Mouse (Mus musculus): ENCODE measurements at regions not wholly inside any gene's neighbourhood (a gene's known extent, or its start where the extent isn't known, plus 50 kb on each side); places are given as distances from the start of the nearest gene placed in this dataset.

DNA sequence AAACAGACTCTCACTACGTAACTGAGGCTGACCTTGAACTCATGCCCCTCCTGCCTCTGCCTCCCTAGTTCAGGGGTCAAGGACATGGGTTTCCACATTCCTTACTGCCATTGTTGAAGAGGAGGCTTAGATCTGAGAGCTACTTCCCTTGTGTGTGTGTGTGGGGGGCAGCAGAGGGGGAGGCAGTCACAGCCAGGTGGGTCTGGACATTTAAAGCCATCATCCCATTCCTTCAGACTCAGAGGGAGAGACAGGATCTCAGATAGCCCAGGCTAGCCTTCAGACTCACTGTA, 114.5 kb upstream of the Med13l start:
- no peak for TF ChIP-seq POLR2A (IDR thresholded peaks at IDR 0.05; ENCODE audit: borderline replicate concordance, extremely low read depth, insufficient read depth, insufficient read length)
- H3K4me2 ChIP-seq (replicated peaks; ENCODE audit: low read depth, low read length, severe bottlenecking) = no peak overlapping the region
- H3K27me3 ChIP-seq (ENCODE audit: control insufficient read depth, insufficient read depth, low read length) = no peaks in the 10 kb centered on the region
- no peak overlapping the region for H3K4me3 ChIP-seq (replicated peaks; ENCODE audit: low read length)
- DNase-seq (ENCODE audit: low spot score) = no peak
- ATAC-seq (ENCODE audit: low FRiP score, low read depth) = no peak
- no peak overlapping the region for H3K9ac ChIP-seq (ENCODE audit: low read depth, low read length, severe bottlenecking)
- no peak overlapping the region for H3K27ac ChIP-seq (replicated peaks; ENCODE audit: low read depth, low read length)
- H3K9me3 ChIP-seq (ENCODE audit: control insufficient read depth, low read length) = no peaks in the 10 kb centered on the region
- 91% methylated on average over 1 of the region's 1 CpGs for WGBS
- no peaks in the 10 kb centered on the region for H3K36me3 ChIP-seq (ENCODE audit: control insufficient read depth, insufficient read depth, low read length)
- H3K4me1 ChIP-seq (ENCODE audit: control insufficient read depth, insufficient read depth, low read length) = no peaks in the 10 kb centered on the region

DNA sequence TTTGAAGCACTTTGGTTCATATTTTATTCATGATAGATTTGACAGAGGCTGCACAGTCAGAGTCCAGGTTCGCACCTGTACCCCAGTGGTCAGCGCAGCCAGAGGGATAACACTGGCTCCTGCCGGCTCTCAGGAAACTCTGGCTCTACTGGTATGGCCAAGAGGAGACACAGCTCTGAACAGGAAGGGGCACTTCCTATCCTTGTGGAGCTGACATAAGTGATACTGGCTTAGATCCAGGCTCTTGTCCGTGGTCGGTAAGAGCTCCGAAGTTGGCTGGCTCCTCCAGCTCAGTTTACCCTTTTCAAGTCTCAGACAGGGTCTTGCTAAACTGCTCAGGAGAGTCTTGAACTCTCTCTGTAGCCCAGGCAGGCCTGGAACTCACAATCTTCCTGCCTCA, 113.6 kb upstream of the Med13l start:
- Histone ChIP-seq H3K9ac (ENCODE audit: low read depth, low read length, severe bottlenecking) (no peak overlapping the region), H3K9me3 (ENCODE audit: control insufficient read depth, low read length) (no peaks in the 10 kb centered on the region), H3K27ac (replicated peaks; ENCODE audit: low read depth, low read length) (no peak overlapping the region), H3K4me1 (ENCODE audit: control insufficient read depth, insufficient read depth, low read length) (no peaks in the 10 kb centered on the region), H3K36me3 (ENCODE audit: control insufficient read depth, insufficient read depth, low read length) (no peaks in the 10 kb centered on the region), H3K4me3 (replicated peaks; ENCODE audit: low read length) (no peak overlapping the region), H3K4me2 (replicated peaks; ENCODE audit: low read depth, low read length, severe bottlenecking) (no peak overlapping the region), H3K27me3 (ENCODE audit: control insufficient read depth, insufficient read depth, low read length) (no peaks in the 10 kb centered on the region)
- TF ChIP-seq POLR2A (IDR thresholded peaks at IDR 0.05; ENCODE audit: borderline replicate concordance, extremely low read depth, insufficient read depth, insufficient read length) = no peak
- 79% methylated on average over 6 of the region's 6 CpGs for WGBS
- no peak for DNase-seq (ENCODE audit: low spot score)
- ATAC-seq (ENCODE audit: low FRiP score, low read depth) = no peak

DNA sequence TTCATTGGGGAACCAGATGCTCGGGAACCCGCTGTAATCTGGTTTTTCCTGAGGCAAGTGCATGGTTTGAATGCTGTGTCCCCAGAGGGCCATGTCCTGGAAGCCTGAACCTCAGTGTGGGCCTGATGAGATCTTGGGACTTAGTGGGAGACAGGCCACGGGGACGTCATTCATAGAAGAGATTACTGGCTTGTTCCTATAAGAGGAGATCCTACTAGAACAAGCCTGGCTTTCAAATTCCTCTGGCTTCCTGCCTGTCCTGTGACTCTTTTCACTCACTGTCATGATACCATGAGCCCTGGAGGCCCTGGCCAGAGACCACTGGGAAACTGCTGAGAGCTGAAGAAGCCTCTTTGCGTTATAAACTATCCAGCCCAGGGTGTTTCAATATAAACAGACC, 113.1 kb upstream of the Med13l start:
- ATAC-seq (ENCODE audit: low FRiP score, low read depth) (no peak), DNase-seq (ENCODE audit: low spot score) (no peak)
- 56% methylated on average over 5 of the region's 5 CpGs for WGBS
- Histone ChIP-seq H3K27me3 (ENCODE audit: control insufficient read depth, insufficient read depth, low read length) (no peaks in the 10 kb centered on the region), H3K4me3 (replicated peaks; ENCODE audit: low read length) (no peak overlapping the region), H3K27ac (replicated peaks; ENCODE audit: low read depth, low read length) (no peak overlapping the region), H3K36me3 (ENCODE audit: control insufficient read depth, insufficient read depth, low read length) (no peaks in the 10 kb centered on the region), H3K4me2 (replicated peaks; ENCODE audit: low read depth, low read length, severe bottlenecking) (no peak overlapping the region), H3K9ac (ENCODE audit: low read depth, low read length, severe bottlenecking) (no peak overlapping the region), H3K9me3 (ENCODE audit: control insufficient read depth, low read length) (no peaks in the 10 kb centered on the region), H3K4me1 (ENCODE audit: control insufficient read depth, insufficient read depth, low read length) (no peaks in the 10 kb centered on the region)
- TF ChIP-seq POLR2A (IDR thresholded peaks at IDR 0.05; ENCODE audit: borderline replicate concordance, extremely low read depth, insufficient read depth, insufficient read length) = no peak

DNA sequence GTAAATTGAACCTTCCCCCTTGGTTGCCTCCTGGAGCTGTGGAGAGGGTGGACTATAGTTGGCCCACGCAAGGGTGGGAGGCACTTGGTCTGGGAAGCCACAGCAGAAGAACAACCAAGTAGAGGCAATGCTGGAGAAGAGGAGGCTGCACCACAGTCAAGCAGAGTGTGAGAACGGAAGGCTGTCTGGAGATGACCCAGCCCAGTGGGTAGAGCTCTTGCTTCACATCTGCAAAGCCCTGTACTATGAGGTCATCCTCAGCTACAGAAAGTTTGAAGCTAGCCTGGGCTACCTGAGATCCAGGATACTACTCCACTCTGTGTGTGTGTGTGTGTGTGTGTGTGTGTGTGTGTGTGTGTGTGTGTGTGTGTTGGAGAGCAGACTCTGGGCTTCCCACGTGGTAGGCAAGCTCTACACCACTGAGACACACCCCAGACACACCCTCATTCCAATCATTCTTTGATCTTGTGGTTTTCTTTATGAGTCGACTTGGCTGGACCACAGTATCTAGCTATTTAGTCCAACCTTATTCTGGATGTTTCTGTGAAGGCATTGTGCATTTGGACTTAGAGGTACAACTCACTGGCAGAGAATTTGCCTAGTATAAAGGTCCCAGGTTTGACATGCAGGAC, 111.5 kb upstream of the Med13l start:
- no peak overlapping the region for H3K27ac ChIP-seq (replicated peaks; ENCODE audit: low read depth, low read length)
- WGBS = 56% methylated on average over 4 of the region's 4 CpGs
- H3K4me3 ChIP-seq (replicated peaks; ENCODE audit: low read length) = no peak overlapping the region
- no peaks in the 10 kb centered on the region for H3K27me3 ChIP-seq (ENCODE audit: control insufficient read depth, insufficient read depth, low read length)
- no peaks in the 10 kb centered on the region for H3K36me3 ChIP-seq (ENCODE audit: control insufficient read depth, insufficient read depth, low read length)
- DNase-seq (ENCODE audit: low spot score) (peak; percentile 47), ATAC-seq (ENCODE audit: low FRiP score, low read depth) (no peak)
- TF ChIP-seq POLR2A (IDR thresholded peaks at IDR 0.05; ENCODE audit: borderline replicate concordance, extremely low read depth, insufficient read depth, insufficient read length) = no peak
- H3K9me3 ChIP-seq (ENCODE audit: control insufficient read depth, low read length) = no peaks in the 10 kb centered on the region
- no peak overlapping the region for H3K4me2 ChIP-seq (replicated peaks; ENCODE audit: low read depth, low read length, severe bottlenecking)
- no peaks in the 10 kb centered on the region for H3K4me1 ChIP-seq (ENCODE audit: control insufficient read depth, insufficient read depth, low read length)
- H3K9ac ChIP-seq (ENCODE audit: low read depth, low read length, severe bottlenecking) = no peak overlapping the region

GRCm38 (mm10) chr5:118449893-118450292, 110.6 kb upstream of the Med13l start:
- Histone ChIP-seq H3K4me1 (ENCODE audit: control insufficient read depth, insufficient read depth, low read length) (no peaks in the 10 kb centered on the region), H3K27ac (replicated peaks; ENCODE audit: low read depth, low read length) (no peak overlapping the region), H3K4me3 (replicated peaks; ENCODE audit: low read length) (no peak overlapping the region), H3K9ac (ENCODE audit: low read depth, low read length, severe bottlenecking) (no peak overlapping the region), H3K4me2 (replicated peaks; ENCODE audit: low read depth, low read length, severe bottlenecking) (no peak overlapping the region), H3K9me3 (ENCODE audit: control insufficient read depth, low read length) (no peaks in the 10 kb centered on the region), H3K36me3 (ENCODE audit: control insufficient read depth, insufficient read depth, low read length) (no peaks in the 10 kb centered on the region), H3K27me3 (ENCODE audit: control insufficient read depth, insufficient read depth, low read length) (no peaks in the 10 kb centered on the region)
- 87% methylated on average over 4 of the region's 4 CpGs for WGBS
- TF ChIP-seq POLR2A (IDR thresholded peaks at IDR 0.05; ENCODE audit: borderline replicate concordance, extremely low read depth, insufficient read depth, insufficient read length) = no peak
- ATAC-seq (ENCODE audit: low FRiP score, low read depth) = no peak
- no peak for DNase-seq (ENCODE audit: low spot score)

GRCm38 (mm10) chr5:118452052-118452451, 108.4 kb upstream of the Med13l start:
- ATAC-seq (ENCODE audit: low FRiP score, low read depth) (no peak), DNase-seq (ENCODE audit: low spot score) (no peak)
- TF ChIP-seq POLR2A (IDR thresholded peaks at IDR 0.05; ENCODE audit: borderline replicate concordance, extremely low read depth, insufficient read depth, insufficient read length) = no peak
- H3K9ac ChIP-seq (ENCODE audit: low read depth, low read length, severe bottlenecking) = no peak overlapping the region
- no peak overlapping the region for H3K4me2 ChIP-seq (replicated peaks; ENCODE audit: low read depth, low read length, severe bottlenecking)
- H3K27ac ChIP-seq (replicated peaks; ENCODE audit: low read depth, low read length) = no peak overlapping the region
- H3K9me3 ChIP-seq (ENCODE audit: control insufficient read depth, low read length) = no peaks in the 10 kb centered on the region
- 47% methylated on average over 2 of the region's 2 CpGs for WGBS
- no peak overlapping the region for H3K4me3 ChIP-seq (replicated peaks; ENCODE audit: low read length)
- H3K36me3 ChIP-seq (ENCODE audit: control insufficient read depth, insufficient read depth, low read length) = no peaks in the 10 kb centered on the region
- H3K4me1 ChIP-seq (ENCODE audit: control insufficient read depth, insufficient read depth, low read length) = no peaks in the 10 kb centered on the region
- no peaks in the 10 kb centered on the region for H3K27me3 ChIP-seq (ENCODE audit: control insufficient read depth, insufficient read depth, low read length)
